Mouse (Mus musculus) layer of hippocampus, postnatal 14 days (tissue): ENCODE results near the gene Zfp839. TPM values are rescaled to one million over a fixed set of nuclear protein-coding genes. Genes with fewer than 3 reads are reported as not detected.

Experiments used
- DNase-seq, 2 experiments: peaks; one replicate each; pipeline ENCODE4 v3.0.0; 2021 to 2022; ENCODE audit warnings: low spot score in 2 of 2, mixed read lengths in 1 of 2
- long read RNA-seq, 2 experiments: library from polyadenylated mRNA; stranded (forward); transcript quantifications; one replicate each; pipeline ENCODE4 v2.0.0; 2021
- total RNA-seq, 2 experiments: library from RNA; stranded (reverse); gene quantifications; 2 replicates each; pipeline ENCODE4 v1.2.3; 2021

Gene Zfp839
- 10 to 100 TPM in 1 of 2 experiments, 1 to 10 TPM in 1; 9.8 to 11.2 TPM for total RNA-seq
- long read RNA-seq, experiment 1, partial matches to known transcripts: 0 of 10 reads
- long read RNA-seq, experiment 1, other reads (novel, unspliced or antisense): 6 of 10 reads
- long read RNA-seq, experiment 2, partial matches to known transcripts: 1 of 13 reads
- long read RNA-seq, experiment 2, other reads (novel, unspliced or antisense): 8 of 13 reads

GRCm38 (mm10) chr12:110850010-110850928 is at the start of gene Zfp839:
Gene Zfp839, plus strand, starts transcription at chr12:110850253.
- peak; percentile 87 for DNase-seq

GRCm38 (mm10) chr12:110801876-110802464 is 48.1 kb upstream of the Zfp839 start:
- no peak for DNase-seq

DNA sequence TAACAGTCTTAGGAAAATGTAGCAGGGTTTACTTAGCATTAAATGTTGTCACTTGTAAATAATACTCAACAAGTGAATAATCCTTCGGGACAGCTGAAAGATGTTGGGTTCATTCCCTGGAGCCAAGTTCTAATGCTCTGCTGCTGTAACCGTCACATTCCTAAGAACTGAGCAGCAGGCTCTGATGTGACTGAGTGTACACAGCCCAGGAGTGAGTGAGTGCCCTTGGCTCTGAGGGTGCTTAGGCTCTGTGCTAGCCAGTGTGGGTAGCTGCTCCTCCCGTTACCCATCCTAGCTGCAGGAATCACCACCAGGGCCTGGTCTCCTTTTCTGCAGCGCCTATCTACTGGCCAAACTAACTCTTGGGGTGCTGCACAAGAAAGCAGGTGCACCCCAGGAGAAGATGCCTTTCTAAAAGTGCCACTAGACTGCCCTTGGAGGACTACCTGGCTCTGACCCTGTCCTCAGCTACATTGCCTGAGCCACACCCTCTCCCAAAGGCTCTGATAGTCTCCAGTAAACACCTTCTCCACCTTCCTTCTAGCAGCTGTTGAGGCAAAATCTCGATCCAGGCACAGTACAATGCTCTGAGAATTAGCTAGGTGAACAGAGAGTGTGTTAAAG is 47.3 kb upstream of the Zfp839 start:
- DNase-seq: no peak

DNA sequence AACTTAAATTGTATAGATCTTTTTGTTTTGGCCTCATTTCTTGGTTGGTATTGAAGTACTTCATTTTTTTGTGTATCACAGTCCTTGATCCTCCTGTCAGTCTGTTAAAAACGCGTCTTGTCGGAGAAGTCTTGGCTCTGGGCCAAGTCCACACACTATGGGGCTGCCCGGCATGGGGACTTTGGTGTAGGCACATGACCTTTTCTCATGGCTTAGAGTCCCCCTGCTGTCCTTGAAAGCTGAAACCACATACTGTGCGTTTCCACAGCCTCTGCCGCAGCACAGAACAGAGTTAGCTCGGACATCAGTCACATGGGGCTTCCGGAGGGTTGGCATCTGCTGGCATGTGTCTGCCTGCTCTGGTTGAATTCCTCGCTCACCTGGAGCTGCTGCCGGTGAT is 45.8 kb upstream of the Zfp839 start:
- DNase-seq: no peak

GRCm38 (mm10) chr12:110806301-110806970 is 43.6 kb upstream of the Zfp839 start:
- no peak for DNase-seq

- DNase-seq: no peak
Observed at GRCm38 (mm10) chr12:110808430-110808829, 41.6 kb upstream of the Zfp839 start.

- DNase-seq: no peak
Observed at GRCm38 (mm10) chr12:110808848-110809247, 41.2 kb upstream of the Zfp839 start.

DNA sequence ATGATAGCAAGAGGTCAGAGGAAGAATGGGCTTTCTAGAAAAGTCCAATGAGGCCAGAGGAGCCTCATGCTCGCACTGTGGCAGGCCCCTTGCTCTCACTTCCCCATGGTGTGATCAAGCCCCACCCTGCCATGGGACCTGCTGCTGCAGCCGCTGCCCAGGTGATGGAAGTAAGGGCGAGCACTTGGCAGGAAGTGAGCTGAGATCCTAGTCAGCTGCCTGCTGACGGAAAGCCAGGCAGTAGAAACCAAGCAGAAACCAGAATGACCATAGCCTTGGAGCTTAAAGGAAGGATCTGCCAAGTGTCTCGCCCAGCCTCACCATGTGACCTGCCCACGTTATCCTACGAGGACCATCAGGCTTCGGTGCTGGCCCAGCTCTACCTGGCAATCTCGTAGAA is 36.9 kb upstream of the Zfp839 start:
- no peak for DNase-seq

GRCm38 (mm10) chr12:110813624-110814023 is 36.4 kb upstream of the Zfp839 start:
- DNase-seq: no peak

DNA sequence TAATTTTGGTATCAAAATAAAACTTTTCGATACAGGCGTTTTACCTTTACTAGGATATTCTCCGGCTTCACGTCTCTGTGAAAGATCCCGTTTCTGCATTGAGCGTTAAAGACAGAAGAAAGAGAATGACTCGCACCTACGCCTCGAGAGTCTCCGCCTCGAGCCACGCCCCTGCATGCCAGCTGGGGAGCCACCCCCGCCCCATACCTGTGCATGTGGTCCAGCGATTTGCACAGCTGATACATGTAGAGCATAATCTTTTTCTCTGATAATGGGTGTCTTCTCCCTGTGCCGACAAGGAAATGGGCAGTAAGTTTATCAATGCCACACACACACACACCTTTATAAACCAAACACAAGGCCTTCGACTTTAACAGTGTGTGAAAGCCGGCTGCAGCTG is 35.1 kb upstream of the Zfp839 start:
- DNase-seq: no peak

- DNase-seq: no peak
Observed at GRCm38 (mm10) chr12:110816833-110817232, 33.2 kb upstream of the Zfp839 start.

DNA sequence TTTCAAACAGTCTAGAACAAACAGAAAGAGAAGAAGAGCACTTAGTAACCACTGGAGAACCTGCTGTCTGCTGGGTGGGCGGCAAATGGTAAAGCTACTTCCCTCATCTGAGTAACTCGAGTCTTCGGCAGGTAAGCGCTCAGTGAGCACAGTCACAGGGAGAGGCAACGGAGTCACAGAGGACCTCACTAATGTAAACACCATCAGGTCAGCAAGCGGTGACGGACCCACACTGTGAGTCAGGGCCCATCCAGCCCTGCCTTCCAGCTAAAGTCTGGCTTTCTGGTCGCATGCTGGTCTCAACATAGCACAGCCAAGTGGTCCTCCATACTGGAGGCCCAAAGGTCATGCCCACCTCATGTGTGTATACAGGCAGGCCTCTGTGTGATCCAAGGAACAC is 30.7 kb upstream of the Zfp839 start:
- no peak for DNase-seq

- no peak for DNase-seq
Observed at GRCm38 (mm10) chr12:110821787-110822186, 28.3 kb upstream of the Zfp839 start.

- no peak for DNase-seq
Observed at GRCm38 (mm10) chr12:110822366-110822765, 27.7 kb upstream of the Zfp839 start.

- DNase-seq: no peak
Observed at GRCm38 (mm10) chr12:110828908-110829307, 21.1 kb upstream of the Zfp839 start.

DNA sequence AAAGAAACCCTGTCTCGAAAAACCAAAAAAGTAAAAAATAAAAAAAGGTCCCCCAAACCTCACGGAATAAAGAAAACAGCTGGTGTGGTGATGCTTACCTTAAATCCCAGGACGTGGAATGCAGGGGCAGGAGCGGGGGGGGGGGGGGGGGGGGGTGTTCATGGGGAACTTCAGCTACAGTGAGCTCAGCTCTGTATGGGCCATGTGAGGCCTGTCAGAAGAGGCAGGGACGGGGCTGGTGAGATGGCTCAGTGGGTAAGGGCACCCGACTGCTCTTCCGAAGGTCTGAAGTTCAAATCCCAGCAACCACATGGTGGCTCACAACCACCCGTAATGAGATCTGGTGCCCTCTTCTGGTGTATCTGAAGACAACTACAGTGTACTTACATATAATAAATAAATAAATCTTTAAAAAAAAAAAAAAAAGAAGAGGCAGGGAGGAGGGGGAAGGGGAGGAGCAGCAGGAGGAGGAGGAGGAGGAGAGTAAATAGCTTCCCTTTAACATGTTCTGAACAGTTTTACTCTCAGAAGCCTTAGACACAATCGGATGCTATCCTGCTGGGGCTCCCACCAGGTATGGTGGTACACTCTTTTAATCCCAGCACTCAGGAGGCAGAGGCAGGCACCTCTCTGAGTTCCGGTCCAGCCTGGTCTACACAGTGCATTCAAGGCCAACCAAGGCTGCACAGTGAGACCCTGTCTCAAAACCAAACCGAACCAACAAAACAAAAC is 19.6 kb upstream of the Zfp839 start:
- DNase-seq: no peak

DNA sequence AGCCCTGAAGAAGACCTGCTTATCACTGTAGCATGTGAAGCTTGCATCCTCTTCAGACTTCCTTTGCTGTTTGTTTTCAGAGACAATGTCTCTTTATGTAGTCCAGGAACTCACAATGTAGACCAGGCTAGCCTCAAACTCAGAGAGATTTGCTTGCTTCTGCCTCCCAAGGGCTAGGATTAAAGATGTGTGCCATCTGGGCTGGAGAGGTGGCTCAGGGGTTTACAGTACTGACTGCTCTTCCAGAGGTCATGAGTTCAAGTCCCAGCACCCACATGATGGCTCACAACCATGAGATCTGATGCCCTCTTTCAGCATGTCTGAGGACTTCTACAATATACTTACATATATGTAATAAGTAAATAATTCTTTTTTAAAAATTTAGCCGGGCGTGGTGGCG is 14.9 kb upstream of the Zfp839 start:
- DNase-seq: no peak

DNA sequence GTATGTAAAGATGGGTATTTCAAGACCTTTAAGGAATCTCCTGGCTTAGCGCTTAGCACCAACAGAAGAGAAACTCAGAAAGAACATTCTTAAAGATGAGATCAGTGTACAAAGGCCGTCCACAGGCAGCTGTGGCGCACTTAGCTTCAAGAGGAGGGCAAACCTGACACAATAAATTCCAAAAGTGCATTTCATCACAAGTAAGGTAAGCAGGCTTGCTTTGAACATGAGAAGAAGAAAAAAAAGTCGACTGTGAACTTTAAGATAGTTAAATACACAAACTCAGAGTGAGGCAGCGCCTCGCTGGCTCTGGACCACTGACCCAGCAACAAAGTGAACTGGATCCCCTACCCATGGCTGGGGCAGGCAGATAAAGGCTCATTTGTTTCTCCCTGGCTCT is 13.3 kb upstream of the Zfp839 start:
- DNase-seq: no peak

- no peak for DNase-seq
Observed at GRCm38 (mm10) chr12:110837192-110837841, 12.7 kb upstream of the Zfp839 start.

DNA sequence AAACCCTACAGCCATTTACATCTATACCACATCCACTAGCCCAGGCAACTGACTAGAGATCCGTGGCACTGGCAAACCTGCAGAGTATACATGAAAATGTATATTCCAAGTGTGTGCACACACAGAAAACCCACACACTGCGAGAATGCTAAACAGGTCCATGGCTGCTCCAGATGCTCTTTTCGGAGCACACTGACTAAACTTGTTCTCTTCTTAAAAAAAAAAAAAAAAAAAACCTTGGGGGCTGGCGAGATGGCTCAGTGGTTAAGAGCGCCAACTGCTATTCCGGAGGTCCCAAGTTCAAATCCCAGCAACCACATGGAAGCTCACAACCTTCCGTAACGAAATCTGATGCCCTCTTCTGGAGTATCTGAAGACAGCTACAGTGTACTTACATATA is 12.2 kb upstream of the Zfp839 start:
- DNase-seq: no peak
